Mouse (Mus musculus) CH12.LX (cell line): ENCODE measurements around the gene Zpbp2.

Experiments used
- CTCF ChIP-seq, 2 experiments: IDR thresholded peaks in 1 of 2; conservative IDR thresholded peaks in 1 of 2; 2 replicates each; pipeline ENCODE4 v1.5.1; 2011 to 2012; ENCODE audit warnings: low read depth in 2 of 2, low read length in 2 of 2, improper control_type of control experiment in 1 of 2, inconsistent platforms in 1 of 2, mild to moderate bottlenecking in 1 of 2, moderate library complexity in 1 of 2
- EP300 ChIP-seq: IDR thresholded peaks from 2 replicates; pipeline ENCODE4 v1.6.1; 2011; ENCODE audit warnings: low read length, improper control_type of control experiment
- GABPA ChIP-seq: IDR thresholded peaks from 2 replicates; pipeline ENCODE4 v1.6.1; 2012; ENCODE audit warnings: low read depth, low read length, improper control_type of control experiment, inconsistent platforms; ENCODE audit not compliant: insufficient replicate concordance
- HCFC1 ChIP-seq: IDR thresholded peaks from 2 replicates; pipeline ENCODE4 v1.6.1; 2012; ENCODE audit warnings: low read depth, mild to moderate bottlenecking, inconsistent platforms, low read length, improper control_type of control experiment
- MAZ ChIP-seq: IDR thresholded peaks from 2 replicates; pipeline ENCODE4 v1.6.1; 2012; ENCODE audit warnings: low read depth, mild to moderate bottlenecking, inconsistent platforms, low read length, improper control_type of control experiment, moderate library complexity
- NELFE ChIP-seq: IDR thresholded peaks from 2 replicates; pipeline ENCODE4 v1.6.1; 2011; ENCODE audit warnings: low read depth, low read length, improper control_type of control experiment
- POLR2A ChIP-seq: IDR thresholded peaks from 2 replicates; pipeline ENCODE4 v1.6.1; 2011; ENCODE audit warnings: low read depth, mild to moderate bottlenecking, improper control_type of control experiment, low read length
- POLR2AphosphoS2 ChIP-seq: IDR thresholded peaks from 2 replicates; pipeline ENCODE4 v1.6.1; 2011; ENCODE audit warnings: low read depth, low read length, improper control_type of control experiment
- SMC3 ChIP-seq: IDR thresholded peaks from 2 replicates; pipeline ENCODE4 v1.6.1; 2011; ENCODE audit warnings: low read depth, low read length, improper control_type of control experiment
- TCF12 ChIP-seq: IDR thresholded peaks from 2 replicates; pipeline ENCODE4 v1.6.1; 2014; ENCODE audit warnings: low read depth, mild to moderate bottlenecking, inconsistent platforms, low read length, improper control_type of control experiment

GRCm38 (mm10) chr11:98582551-98583264 lies 31.8 kb downstream of the Zpbp2 start:
- TF ChIP-seq POLR2A (no peak), TCF12 (no peak), POLR2AphosphoS2 (no peak), EP300 (no peak), NELFE (no peak), GABPA (no peak), CTCF (conservative IDR thresholded peaks at IDR 0.05 in 1 of 2, IDR thresholded peaks at IDR 0.05 in 1 of 2; ENCODE audit: low read depth in 2 of 2, low read length in 2 of 2) (no peak), SMC3 (no peak), MAZ (no peak), HCFC1 (no peak)
